Mouse (Mus musculus) olfactory bulb, adult 2 months (tissue): Measurements from ENCODE around the gene Ccdc6.

ENCODE experiments used
- CTCF ChIP-seq: fragments of 200-500 bp; IDR thresholded peaks from 2 replicates; pipeline ENCODE4 v1.5.1; 2012; ENCODE audit warnings: low read depth, mild to moderate bottlenecking, low read length, moderate library complexity; ENCODE audit not compliant: insufficient read depth
- POLR2A ChIP-seq: fragments of 200-500 bp; IDR thresholded peaks from 2 replicates; pipeline ENCODE4 v1.6.1; 2012; ENCODE audit warnings: mild to moderate bottlenecking, low read depth, low read length, moderate library complexity; ENCODE audit not compliant: insufficient read depth

GRCm38 (mm10) chr10:70060689-70061081 is 36.2 kb upstream of the Ccdc6 start:
- TF ChIP-seq POLR2A (no peak), CTCF (no peak)
